Mouse (Mus musculus): ENCODE data around the gene Nol8. TPM values are rescaled to one million over a fixed set of nuclear protein-coding genes. Genes with fewer than 3 reads are reported as not detected.

Gene Nol8
- total RNA-seq, 2 experiments from 2014 or later, result 10.2 TPM

- no peak for DNase-seq (ENCODE audit: low spot score in 2 of 2)
These were observed 29.5 kb downstream of the Nol8 start for GRCm38 (mm10) chr13:49682233-49682846.

- DNase-seq (ENCODE audit: low spot score in 2 of 2), result no peak
These were observed 31.4 kb downstream of the Nol8 start for GRCm38 (mm10) chr13:49684266-49684665.

- no peak for DNase-seq (ENCODE audit: low spot score in 2 of 2)
These were observed 38.2 kb downstream of the Nol8 start for GRCm38 (mm10) chr13:49691056-49691455.

- no peak for DNase-seq (ENCODE audit: low spot score in 2 of 2)
These were observed 50.4 kb downstream of the Nol8 start for GRCm38 (mm10) chr13:49703216-49703779.

GRCm38 (mm10) chr13:49706032-49706690 lies 53.3 kb downstream of the Nol8 start:
- no peak for DNase-seq (ENCODE audit: low spot score in 2 of 2)

GRCm38 (mm10) chr13:49708311-49708710 lies 55.4 kb downstream of the Nol8 start:
- DNase-seq (ENCODE audit: low spot score in 2 of 2), result no peak

- no peak for DNase-seq (ENCODE audit: low spot score in 2 of 2)
These were observed 59.3 kb downstream of the Nol8 start for GRCm38 (mm10) chr13:49712047-49712721.

- no peak for DNase-seq (ENCODE audit: low spot score in 2 of 2)
These were observed 66.4 kb downstream of the Nol8 start for GRCm38 (mm10) chr13:49719310-49719709.

Other genes with a start within 250 kb of the Nol8 start
- gene Ippk, start 231.8 kb upstream of the Nol8 start, total RNA-seq (2021), result 1 to 10 TPM; 7.0 to 8.9 TPM
- gene Tes3-ps, start 159.8 kb upstream of the Nol8 start, total RNA-seq (2021), result 1 to 10 TPM; 1.6 to 1.8 TPM
- gene Ecm2, start 148.3 kb upstream of the Nol8 start, total RNA-seq (2021), result 10 to 100 TPM; 11.7 to 14.8 TPM
- 100 to 1,000 TPM; 194 to 215 TPM for gene Aspn, start 108.6 kb upstream of the Nol8 start, total RNA-seq (2021)
- 1 to 10 TPM in 1 of 2 experiments, under 1 TPM in 1; 0.93 to 1.5 TPM for gene Omd, start 70.6 kb upstream of the Nol8 start, total RNA-seq (2021)
- 100 to 1,000 TPM; 194 to 208 TPM for gene Ogn, start 45.0 kb upstream of the Nol8 start, total RNA-seq (2021)
- gene Cenpp, start 293 bp upstream of the Nol8 start, total RNA-seq (2021), result 1 to 10 TPM; 5.6 to 5.7 TPM
- gene Iars, start 29.0 kb downstream of the Nol8 start, total RNA-seq (2021), result 10 to 100 TPM; 71.2 to 71.3 TPM
- not detected for gene Gm30302, start 145.9 kb downstream of the Nol8 start, total RNA-seq (2021)